Mouse (Mus musculus) right cerebral cortex, adult 18-20 months (tissue): ENCODE results near the gene Srf.

Experiments
- DNase-seq: peaks from one replicate; pipeline ENCODE4 v3.0.0; 2022; ENCODE audit warnings: mixed read lengths

Gene Srf

DNA sequence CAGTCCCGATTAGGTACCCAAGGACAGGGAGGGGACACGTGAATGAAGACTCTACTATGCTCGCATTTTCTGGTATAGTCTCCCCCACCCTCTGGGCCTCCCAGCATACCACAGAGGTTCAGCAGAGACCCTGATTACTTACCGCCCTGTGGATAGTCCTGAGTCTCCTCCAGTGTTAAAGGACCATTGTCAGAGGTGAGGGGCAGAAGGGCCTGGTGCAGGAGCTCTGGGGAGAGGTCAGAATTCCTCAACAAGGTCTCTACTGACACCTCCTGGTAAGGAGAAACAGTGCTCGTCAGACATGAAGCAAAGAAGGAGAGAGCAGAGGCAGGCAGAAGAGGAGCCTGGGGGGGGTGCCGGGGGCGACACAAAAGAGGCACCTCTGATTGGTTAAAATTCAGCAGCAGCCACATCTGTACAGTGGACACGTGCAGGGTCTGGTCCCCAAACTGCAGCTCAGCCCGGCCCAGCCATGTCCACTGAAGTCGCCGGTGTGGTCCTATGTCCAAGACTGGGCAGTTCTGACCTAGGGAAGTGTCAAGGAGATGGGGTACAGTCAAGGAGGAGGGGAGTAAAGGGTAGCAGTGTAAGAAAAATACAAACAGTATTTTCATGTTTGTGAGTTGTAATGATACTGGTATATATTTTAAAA lies 44.8 kb downstream of the Srf start:
- DNase-seq, result no peak

DNA sequence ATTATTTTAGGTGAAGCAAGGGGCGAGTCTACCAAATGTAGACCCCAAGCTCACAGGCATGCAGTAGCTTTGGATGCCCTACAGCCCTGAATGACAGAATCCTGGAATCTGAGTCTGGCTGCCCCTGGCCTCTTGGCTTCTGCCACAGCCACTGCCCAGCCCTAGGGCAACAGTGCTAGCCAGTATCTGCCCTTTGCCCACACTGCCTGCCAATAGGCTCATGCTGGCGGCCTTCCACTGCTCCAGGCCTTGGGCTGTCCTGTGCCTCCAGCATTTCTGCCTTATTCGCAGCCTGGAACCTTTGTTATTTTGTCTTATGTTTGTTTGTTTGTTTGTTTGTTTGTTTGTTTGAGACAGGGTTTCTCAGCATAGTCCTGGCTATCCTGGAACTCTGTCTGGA lies 50.4 kb downstream of the Srf start:
- DNase-seq, result no peak

DNA sequence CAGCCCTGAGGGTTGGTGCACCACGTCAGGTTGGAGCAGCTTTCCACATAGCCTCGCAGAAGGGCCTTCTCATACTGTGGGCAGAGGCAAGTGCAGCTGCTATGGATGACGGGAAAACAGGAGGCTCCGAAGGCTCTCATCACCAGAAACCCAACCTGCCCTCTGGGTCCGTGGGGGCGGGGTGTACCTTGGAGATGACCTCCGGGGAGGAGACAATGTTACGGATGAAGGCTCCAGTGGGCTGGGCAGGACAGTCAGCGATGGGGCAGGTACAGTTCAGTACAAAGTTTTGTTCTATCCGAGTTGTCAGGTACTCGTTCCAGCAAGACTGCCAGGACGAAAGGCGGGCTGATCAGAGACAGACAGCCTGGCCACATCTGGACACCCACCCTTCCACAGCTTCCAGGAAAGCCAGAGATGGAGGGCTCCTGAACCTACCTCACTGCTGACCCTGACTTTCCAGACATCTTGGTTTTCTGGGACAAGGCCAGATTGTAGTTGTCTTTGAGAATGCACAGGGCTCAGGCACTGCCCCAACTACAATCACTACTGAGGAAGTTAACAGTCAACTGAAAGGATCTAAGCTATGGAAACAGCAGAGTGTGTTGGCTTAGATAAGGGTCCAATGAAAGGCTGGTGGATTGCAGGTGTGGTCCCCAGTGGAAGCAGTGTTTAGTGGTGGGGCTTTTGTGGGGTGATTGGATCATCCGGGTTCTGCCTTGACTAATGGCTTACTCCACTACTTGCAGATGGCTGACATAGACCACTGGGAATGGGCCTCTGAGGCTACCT lies 51.9 kb downstream of the Srf start:
- DNase-seq, result no peak

DNA sequence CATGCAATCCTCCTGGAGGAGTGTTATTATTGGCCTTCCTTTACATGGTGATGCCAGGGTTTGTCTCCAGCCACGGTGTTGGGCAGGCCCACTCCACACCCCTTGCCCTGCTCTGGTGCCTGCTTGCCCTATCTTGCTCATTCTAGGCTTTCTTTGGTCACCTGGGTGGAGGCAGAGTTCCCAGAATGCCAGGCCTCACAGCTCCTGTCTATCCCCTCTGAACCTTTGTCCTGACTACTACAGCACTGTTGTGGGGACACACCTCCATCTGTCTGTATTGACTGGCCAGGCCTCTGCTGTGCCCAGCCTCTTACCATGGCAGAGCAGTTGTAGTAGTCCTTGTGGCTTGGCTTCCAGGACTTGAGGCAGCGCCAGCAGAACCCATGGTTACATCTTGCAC lies 53.2 kb downstream of the Srf start:
- no peak for DNase-seq
